Mouse (Mus musculus) T-cell, adult 2 months (primary cell): ENCODE measurements around the gene Tmem62.
A peak's percentile ranks its signal among the peaks of the same experiment; 100 is the strongest.
"Not testable (repeated sequence)": the region's sequence is repeated elsewhere in the genome, so short reads cannot be mapped to it uniquely, and the experiment has no call there.

Source experiments
- DNase-seq: peaks from one replicate; pipeline ENCODE4 v3.0.0; 2022; ENCODE audit warnings: low spot score

Gene Tmem62

DNA sequence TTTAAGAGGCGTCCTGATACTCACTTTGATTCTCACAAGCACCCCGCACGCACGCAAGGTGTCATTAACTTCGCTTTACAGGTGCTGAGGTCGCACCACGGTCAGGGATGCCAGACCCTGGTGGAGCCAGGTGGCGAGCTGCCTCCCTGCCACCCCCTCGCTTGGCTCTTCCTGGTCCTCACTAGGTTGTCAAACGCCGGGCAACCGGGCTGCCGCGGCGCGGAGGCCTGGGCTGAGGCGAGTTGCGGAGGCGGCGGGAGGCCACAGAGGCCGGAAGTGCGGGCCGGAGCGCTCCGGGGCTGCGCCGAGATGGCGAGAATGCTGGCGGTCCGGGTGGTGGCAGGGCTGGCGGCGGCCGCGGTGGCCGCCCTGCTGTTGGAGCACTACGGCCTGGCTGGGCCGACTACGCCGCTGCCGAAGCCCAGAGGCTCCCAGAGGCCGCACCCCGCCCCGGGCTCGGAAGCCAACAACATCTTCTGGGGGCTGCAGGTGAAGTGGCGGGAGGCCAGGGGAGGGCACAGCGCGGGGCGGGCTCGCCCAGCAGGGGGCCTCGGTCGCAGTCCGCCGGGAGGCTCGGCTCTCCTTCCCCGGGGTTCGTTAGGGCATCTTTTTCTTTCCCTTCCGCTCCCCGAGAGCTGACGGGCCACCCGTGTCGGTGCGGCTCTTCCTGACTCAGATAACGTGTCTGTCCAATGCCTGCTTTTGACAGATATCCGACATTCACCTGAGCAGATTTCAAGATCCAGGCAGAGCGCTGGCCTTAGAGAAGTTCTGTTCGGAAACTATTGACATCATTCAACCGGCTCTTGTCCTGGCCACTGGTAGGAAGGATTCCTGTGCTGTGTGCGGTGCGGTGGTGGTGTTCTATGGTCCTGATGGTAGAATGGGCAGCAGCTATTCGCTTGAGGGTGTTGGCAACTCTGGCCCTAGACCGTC lies at the start of gene Tmem62:
Tmem62 (plus strand) TSS at position 28 of the 936 bp plus-strand sequence.
- DNase-seq = peak; percentile 71

GRCm38 (mm10) chr2:120933038-120933437 lies 43.8 kb upstream of the Tmem62 start:
- no peak for DNase-seq

DNA sequence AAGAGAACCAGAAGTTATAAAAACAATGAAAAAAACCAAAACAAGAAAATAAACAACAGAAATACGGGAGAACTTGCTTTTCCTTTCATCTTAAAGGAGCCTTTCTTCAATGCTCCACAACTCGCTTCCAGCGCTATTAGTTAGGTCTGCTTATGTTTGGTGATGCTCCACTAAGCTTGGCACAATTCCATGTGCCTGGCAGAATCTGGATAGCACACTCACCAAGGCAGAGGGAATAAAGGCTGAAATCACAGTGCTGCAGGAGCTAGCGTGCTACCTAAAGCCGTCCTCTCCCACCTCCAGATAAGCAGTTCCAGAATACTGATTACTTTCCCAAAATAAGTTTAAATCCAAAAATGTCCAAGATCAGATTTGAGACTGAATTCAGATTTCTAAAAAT lies 25.6 kb upstream of the Tmem62 start:
- DNase-seq = no peak

- no peak for DNase-seq
Measured at GRCm38 (mm10) chr2:120952176-120952938, 24.5 kb upstream of the Tmem62 start.

DNA sequence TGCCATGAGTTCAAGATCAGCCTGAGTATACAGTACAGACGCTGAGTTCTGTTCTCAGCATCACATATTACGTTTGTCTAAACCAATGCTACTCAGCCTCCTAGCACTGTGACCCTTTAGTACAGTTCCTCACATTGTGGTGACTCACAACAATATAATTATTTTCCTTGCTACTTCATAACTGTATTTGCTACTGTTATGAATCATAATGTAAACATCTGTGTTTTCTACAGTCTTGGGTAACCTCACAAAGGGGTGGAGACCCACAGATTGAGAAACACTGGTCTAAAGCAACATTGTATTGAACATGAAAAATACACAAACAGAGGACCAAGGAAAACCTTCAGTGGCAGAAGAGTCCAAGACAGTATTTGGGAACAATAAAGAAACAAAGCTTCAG lies 17.5 kb upstream of the Tmem62 start:
- no peak for DNase-seq

DNA sequence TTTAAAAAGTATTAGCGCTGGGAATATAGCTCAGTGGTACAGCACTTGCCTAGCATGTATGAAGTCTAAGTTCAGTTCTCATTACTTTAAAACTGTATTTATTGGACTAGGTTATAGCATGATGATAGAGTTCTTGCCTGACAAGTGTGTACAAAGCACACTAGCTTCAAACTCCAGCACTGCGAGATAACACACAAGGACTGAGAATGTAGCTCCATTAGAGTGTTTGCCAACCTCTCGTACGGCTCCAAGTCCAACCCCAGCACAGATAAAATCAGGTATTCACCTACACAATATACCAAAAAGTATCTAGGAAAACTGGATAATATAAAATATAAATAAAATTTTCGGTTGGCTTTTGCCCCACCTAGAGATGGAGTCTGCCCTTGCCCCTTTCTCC lies 17.0 kb upstream of the Tmem62 start:
- no peak for DNase-seq

DNA sequence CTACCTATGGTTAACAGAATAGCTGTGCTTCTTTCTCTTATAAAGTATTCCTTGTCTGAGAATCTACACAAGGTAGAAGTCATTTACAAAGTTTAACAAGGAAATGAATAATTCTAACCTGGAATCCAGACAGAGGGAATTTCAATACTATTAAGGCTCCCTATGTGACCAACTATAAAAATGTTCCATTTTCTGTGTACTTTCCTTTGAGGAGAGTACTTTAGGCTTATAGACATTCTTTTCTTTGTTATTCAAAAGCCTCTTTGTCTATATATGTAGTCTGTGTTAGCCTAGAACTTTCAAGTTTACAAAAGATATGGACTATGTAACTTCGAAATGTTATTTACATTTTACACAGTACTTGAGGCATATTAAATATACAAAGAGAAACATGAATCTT lies 16.6 kb upstream of the Tmem62 start:
- no peak for DNase-seq

GRCm38 (mm10) chr2:120963110-120963509 lies 13.7 kb upstream of the Tmem62 start:
- DNase-seq = no peak

DNA sequence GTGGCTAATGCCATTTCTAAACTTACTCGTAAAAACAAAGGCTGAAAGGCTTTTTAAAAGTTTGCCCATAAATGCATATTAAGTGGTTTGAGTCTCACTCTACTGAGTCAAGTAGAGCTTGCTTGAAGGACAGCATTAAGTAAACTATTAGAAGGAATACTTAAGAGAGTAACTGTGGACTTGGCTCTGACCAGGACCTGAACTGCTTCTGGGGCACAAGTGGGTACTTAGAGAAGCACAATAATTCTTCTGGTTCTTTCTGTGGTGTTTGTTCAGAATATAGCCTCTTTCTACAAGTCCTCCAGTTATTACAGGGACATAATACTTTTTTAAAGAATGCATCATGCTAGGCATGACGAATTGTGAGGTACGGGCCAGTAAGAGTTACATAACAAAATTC lies 11.3 kb upstream of the Tmem62 start:
- DNase-seq = no peak

DNA sequence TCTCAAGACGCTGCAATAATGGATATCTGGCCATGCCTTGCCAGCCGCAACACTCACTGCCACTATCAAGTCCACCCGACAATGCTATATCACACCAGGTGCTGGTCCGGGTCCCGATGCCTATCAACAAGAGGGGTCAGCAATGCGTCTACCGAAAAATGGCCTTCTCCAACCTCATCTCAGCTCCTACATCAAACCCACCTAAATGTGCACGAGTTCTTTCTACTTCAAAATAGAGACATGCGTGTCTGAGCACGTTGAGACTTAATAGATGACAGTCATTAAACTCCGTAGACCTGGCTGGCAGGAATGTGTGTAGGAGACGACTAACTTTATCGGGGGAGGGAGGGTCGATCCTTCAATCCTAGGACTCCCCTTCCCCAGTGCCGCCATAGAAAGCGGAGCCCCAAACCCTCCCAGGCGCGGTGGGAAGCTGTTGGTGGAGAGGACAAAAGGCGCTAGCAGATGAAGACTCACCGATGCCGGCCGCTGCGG lies 6.7 kb upstream of the Tmem62 start:
- DNase-seq = no peak

DNA sequence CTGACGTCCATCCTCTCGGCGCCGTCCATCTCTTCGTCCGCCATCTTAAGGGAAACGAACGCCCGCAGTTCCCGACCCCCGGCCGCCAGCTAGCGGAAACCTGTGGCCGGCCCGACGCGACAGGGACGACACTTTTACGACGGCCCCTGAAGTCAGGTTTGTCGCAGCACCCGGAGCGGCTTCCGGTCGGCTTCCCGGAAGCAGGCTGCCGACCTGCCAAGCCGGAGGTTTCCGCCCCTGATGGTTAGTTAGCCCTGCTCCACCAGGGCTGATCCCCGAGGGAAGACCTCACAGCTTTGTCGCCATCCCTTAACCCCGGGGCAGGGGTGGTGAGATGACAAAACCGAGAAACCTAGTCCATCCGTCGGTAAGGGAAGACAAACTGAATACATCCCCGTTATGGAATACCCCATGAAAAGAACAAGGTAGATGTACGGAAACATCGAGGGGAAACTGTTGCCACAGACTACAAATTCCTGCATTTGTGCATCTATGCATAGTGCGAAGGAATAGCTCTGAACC lies 6.2 kb upstream of the Tmem62 start, which contains the start of gene Ubr1:
Ubr1 (minus strand) TSS at position 157 of the 522 bp plus-strand sequence.
- DNase-seq = peak; percentile 93

- no peak for DNase-seq
Measured at GRCm38 (mm10) chr2:120971766-120972165, 5.1 kb upstream of the Tmem62 start.

DNA sequence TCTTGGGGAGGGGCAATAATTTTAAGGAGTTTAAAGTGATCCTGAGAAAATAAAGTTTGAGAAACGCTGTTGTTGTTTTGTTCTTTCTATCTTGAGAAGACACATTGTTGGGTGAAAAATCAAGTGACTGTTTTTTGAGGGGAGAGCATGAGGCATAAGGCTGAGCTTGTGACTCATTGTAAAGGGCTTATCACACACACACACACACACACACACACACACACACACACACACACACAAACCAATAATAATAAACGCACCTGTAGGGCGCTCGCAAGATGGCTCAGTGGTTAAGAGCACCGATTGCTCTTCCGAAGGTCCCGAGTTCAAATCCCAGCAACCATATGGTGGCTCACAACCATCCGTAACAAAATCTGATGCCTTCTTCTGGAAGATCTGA lies 4.6 kb upstream of the Tmem62 start:
- not testable (repeated sequence) for DNase-seq

DNA sequence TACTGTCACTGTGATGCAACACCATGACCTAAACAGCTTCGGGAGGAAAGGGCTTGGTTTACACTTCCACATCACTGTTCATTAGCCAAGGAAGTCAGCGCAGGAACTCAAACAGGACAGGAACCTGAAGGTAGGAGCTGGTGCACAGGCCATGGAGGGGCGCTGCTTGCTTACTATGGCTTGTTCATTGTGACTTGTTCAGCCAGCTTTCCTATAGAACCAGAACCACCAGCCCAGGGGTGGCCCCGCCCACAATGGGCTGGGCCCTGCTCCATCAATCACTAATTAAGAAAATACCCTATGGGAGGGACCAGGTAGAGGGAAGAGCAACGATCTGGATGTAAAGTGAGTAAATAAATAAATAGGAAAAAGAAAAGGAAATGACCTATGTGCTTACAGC lies 3.9 kb upstream of the Tmem62 start:
- no peak for DNase-seq

GRCm38 (mm10) chr2:120976308-120976707 lies 509 bp upstream of the Tmem62 start:
- peak; percentile 23 for DNase-seq

DNA sequence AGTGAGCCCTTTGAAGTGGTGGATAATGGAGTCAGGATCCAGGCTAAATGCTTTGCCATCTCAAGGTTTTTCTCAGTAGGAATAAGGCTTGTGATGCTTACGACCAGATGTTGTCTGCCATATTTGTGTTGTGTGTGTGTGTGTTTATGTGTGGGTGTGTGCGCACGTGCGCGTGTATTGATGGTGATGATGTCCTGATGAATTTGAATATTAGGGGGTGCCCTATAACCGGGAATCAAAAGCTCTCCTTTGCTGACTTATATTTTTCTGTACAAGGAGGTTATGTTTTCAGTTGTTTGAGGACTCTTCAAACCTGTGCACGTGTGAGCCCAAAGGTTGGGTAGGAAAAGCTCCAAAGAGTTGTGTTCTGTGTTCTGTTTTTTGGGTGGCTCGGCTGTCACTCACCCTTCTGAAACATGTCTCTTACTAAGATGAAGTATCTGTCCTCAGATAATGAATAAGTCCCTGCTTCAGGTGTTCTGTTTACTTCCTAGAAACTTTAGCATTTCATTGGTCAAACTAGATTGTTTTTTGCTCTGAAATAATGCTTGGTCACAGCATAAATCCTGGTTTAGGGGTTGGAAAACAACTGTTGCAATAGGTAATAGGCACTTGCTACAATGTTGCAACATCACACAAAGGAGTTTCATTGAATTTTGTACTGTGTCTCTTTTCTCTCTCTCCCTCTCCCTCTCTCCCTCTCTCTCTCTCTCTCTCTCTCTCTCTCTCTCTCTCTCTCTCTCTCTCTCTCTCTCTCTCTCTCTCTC lies 1.3 kb downstream of the Tmem62 start:
- DNase-seq = no peak

- no peak for DNase-seq
Measured at GRCm38 (mm10) chr2:120978693-120979037, 1.8 kb downstream of the Tmem62 start.

DNA sequence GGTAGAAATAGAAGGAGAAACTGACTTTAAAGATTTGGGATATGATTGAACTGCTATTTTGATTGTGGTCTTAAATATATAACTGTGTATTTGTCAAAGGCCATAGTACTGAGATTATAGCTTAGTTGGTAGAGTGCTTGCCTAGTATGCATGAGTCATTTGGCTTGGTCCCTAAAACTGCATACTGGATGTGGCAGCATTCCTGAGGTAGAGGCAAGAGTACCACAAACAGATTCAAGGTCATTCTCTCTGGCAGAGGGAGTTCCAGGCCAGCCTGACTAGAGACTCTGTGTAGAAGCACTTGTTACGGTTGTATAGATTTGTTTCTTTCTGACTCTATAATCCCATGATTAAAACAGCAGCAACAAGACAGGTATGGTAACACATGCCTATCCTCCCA lies 3.0 kb downstream of the Tmem62 start:
- DNase-seq = no peak

DNA sequence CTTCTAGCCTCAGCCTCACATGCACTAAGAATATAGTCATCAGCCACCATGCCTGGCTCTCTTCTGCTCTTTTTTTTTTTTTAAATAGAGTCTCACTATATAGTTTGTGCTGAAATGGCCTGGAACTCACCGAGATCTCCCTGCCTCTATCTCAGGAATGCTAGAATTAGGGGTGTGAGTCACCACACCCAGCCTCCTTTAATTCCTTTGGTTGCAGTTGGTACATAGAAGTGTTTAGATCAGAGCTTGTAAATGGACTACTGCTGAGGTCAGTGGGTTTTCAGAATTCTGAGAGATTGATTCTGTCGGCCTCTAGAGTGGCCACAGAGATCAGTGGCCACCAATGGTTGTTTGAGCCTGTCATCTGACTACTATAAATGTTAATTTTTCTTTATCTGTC lies 4.0 kb downstream of the Tmem62 start:
- DNase-seq = no peak

DNA sequence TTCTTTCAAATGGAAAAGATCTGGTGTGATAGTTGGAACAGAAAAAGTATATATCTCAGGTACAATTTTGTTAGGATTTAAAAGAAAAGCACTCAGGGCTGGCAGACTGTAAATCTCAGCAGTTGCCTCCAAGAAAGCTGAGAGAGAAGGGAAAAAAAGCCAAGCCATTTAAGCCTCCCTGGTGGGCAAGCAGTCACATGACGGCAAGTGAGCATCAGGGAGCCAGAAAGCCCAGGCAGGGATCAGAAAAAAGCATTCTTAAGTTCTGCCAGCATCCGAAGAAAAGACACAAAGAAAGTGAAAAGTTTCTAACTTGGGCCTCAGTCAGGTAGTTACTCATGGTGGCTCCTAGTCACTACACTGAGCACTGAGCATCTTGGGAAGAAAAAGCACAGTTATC lies 6.8 kb downstream of the Tmem62 start:
- no peak for DNase-seq

DNA sequence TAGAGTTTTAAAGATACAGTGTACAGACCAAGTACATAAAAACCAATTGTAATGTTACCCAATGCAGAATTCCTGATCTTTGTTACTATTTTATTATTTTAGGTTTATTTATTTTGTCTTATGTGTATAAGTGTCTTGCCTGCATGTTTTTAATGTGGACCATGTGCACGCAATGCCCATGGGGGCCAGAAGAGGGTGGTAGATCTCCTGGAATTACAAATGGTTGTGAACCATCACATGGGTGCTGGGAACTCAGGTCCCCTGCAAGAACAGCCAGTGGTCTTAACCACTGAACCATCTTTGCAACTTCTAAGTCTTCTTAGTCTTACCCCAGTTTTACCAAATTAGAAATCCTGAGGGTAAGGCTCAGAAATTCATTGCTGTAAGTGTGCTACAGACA lies 8.4 kb downstream of the Tmem62 start:
- DNase-seq = no peak

DNA sequence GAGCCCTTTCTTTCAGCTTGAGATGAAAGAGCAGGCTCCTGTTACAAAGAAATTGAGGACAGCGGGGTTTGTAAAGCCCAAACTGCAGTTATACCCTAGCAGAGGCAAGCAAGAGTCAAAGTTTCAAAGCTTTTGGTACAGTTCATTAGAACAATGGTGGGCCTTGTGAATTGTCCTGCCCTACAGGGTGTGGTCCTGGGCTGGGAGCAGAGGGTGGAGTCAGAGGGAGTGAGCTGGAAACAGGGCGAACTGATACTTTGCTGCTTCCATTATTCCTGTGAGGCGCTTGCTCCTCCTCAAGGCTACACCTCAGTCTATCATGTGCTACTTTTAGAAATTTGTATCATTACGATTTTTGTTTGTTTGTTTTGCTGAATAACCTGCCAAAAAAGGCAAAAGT lies 14.4 kb downstream of the Tmem62 start:
- no peak for DNase-seq
